Mouse (Mus musculus) limb, embryonic 14.5 days (tissue): Measurements from ENCODE around the gene Gm5617. TPM values are rescaled to one million over a fixed set of nuclear protein-coding genes. Genes with fewer than 3 reads are reported as not detected.
"Not testable (repeated sequence)": the region's sequence is repeated elsewhere in the genome, so short reads cannot be mapped to it uniquely, and the experiment has no call there.

Experiments used
- ATAC-seq: fragments of 200-750 bp; cut with Nextera tagmentation; 2 replicates; pipeline ENCODE4 v1.8.0; 2017; ENCODE audit warnings: low read depth, moderate number of reproducible peaks, moderate TSS enrichment; ENCODE audit not compliant: low FRiP score
- DNase-seq: peaks from one replicate; pipeline ENCODE4 v3.0.0-alpha.2; 2015; ENCODE audit warnings: low spot score
- H3K27ac ChIP-seq: fragments of 300-500 bp; sonication (generic); replicated peaks from 2 replicates; pipeline ENCODE4 v1.5.1; 2014; ENCODE audit warnings: low read depth, mild to moderate bottlenecking, low read length, moderate library complexity, mixed read lengths
- H3K27me3 ChIP-seq: fragments of 300-500 bp; sonication (generic); 2 replicates; pipeline ENCODE4 v1.6.1; 2014; ENCODE audit warnings: low read length, mixed read lengths; ENCODE audit not compliant: control insufficient read depth, insufficient read depth
- H3K36me3 ChIP-seq: fragments of 300-500 bp; sonication (generic); 2 replicates; pipeline ENCODE4 v1.6.1; 2014; ENCODE audit warnings: mild to moderate bottlenecking, low read length, moderate library complexity, mixed read lengths; ENCODE audit not compliant: control insufficient read depth, insufficient read depth
- H3K4me1 ChIP-seq: fragments of 300-500 bp; sonication (generic); 2 replicates; pipeline ENCODE4 v1.6.1; 2014; ENCODE audit warnings: antibody characterized with exemption, low read length, mixed read lengths; ENCODE audit not compliant: control insufficient read depth, insufficient read depth
- H3K4me2 ChIP-seq: fragments of 300-500 bp; sonication (generic); replicated peaks from 2 replicates; pipeline ENCODE4 v1.6.1; 2014; ENCODE audit warnings: low read depth, mild to moderate bottlenecking, low read length, moderate library complexity; ENCODE audit not compliant: severe bottlenecking
- H3K4me3 ChIP-seq: fragments of 300-500 bp; sonication (generic); replicated peaks from 2 replicates; pipeline ENCODE4 v1.5.1; 2014; ENCODE audit warnings: low read length
- H3K9ac ChIP-seq: fragments of 300-500 bp; sonication (generic); 2 replicates; pipeline ENCODE4 v1.6.1; 2014; ENCODE audit warnings: mild to moderate bottlenecking, low read depth, low read length, moderate library complexity; ENCODE audit not compliant: severe bottlenecking
- H3K9me3 ChIP-seq: fragments of 300-500 bp; sonication (generic); 2 replicates; pipeline ENCODE4 v1.6.1; 2016; ENCODE audit warnings: low read length; ENCODE audit not compliant: control insufficient read depth
- POLR2A ChIP-seq: fragments of 200-500 bp; IDR thresholded peaks from 2 replicates; pipeline ENCODE4 v1.8.0; 2012; ENCODE audit warnings: inconsistent platforms, mild to moderate bottlenecking, moderate library complexity, borderline replicate concordance; ENCODE audit not compliant: insufficient read depth, insufficient read length; ENCODE audit errors: extremely low read depth
- WGBS: fragments of 180-500 bp; shearing (Covaris S2); extraction: QIAGEN DNeasy Blood & Tissue Kit; methylation state at CpG from one replicate; pipeline ENCODE4 v1.1.7; 2014; 5-methylcytosine and 5-hydroxymethylcytosine counted together
- polyA plus RNA-seq, 2 experiments: library from polyadenylated mRNA; depleted of rRNA in 1 of 2; stranded (reverse) in 1 of 2; unstranded in 1 of 2; fragments of >200 nt; fragmentation: Nextera tagmentation in 1 of 2; extraction: Ambion mirVana in 1 of 2; gene quantifications; 2 replicates each; pipeline versions ENCODE4 v1.2.1 to v1.2.3; 2012 to 2014

Gm5617 gene
- polyA plus RNA-seq, 2 experiments: 21.6 to 39.8 TPM

- H3K36me3 ChIP-seq: no peaks in the 10 kb centered on the region
- no peak for TF ChIP-seq POLR2A
- no peak overlapping the region for H3K9ac ChIP-seq
- ATAC-seq (no peak), DNase-seq (no peak)
- 83% methylated on average over 5 of the region's 5 CpGs for WGBS
- no peak overlapping the region for H3K4me3 ChIP-seq
- no peaks in the 10 kb centered on the region for H3K27me3 ChIP-seq
- H3K4me1 ChIP-seq: no peaks in the 10 kb centered on the region
- no peak overlapping the region for H3K27ac ChIP-seq
- no peak overlapping the region for H3K4me2 ChIP-seq
- no peaks in the 10 kb centered on the region for H3K9me3 ChIP-seq
Measured at GRCm38 (mm10) chr9:48459391-48459790, 35.9 kb upstream of the Gm5617 start.

- 89% methylated on average over 8 of the region's 8 CpGs for WGBS
- no peaks in the 10 kb centered on the region for H3K36me3 ChIP-seq
- no peak for ATAC-seq
- no peak overlapping the region for H3K27ac ChIP-seq
- peaks cover 4% of the 10 kb centered on the region for H3K9me3 ChIP-seq
- TF ChIP-seq POLR2A: no peak
- DNase-seq: no peak
- H3K27me3 ChIP-seq: no peaks in the 10 kb centered on the region
- H3K4me3 ChIP-seq: no peak overlapping the region
- H3K4me2 ChIP-seq: no peak overlapping the region
- H3K9ac ChIP-seq: no peak overlapping the region
- H3K4me1 ChIP-seq: no peaks in the 10 kb centered on the region
Measured at GRCm38 (mm10) chr9:48460720-48461119, 34.5 kb upstream of the Gm5617 start.

GRCm38 (mm10) chr9:48461545-48461944 is 33.7 kb upstream of the Gm5617 start:
- H3K9me3 ChIP-seq: peaks cover 4% of the 10 kb centered on the region
- WGBS: 93% methylated on average over 3 of the region's 3 CpGs
- ATAC-seq (no peak), DNase-seq (no peak)
- H3K4me2 ChIP-seq: no peak overlapping the region
- no peak overlapping the region for H3K27ac ChIP-seq
- no peak for TF ChIP-seq POLR2A
- H3K4me3 ChIP-seq: no peak overlapping the region
- H3K4me1 ChIP-seq: no peaks in the 10 kb centered on the region
- no peak overlapping the region for H3K9ac ChIP-seq
- no peaks in the 10 kb centered on the region for H3K27me3 ChIP-seq
- H3K36me3 ChIP-seq: 0 out of 2 replicates have a peak, but pooled peaks cover 3% of the 10 kb centered on the region

- no peak overlapping the region for H3K9ac ChIP-seq
- no peaks in the 10 kb centered on the region for H3K4me1 ChIP-seq
- 97% methylated on average over 3 of the region's 3 CpGs for WGBS
- H3K36me3 ChIP-seq: peaks cover 31% of the 10 kb centered on the region
- H3K27ac ChIP-seq: no peak overlapping the region
- H3K9me3 ChIP-seq: peaks cover 4% of the 10 kb centered on the region
- DNase-seq (no peak), ATAC-seq (no peak)
- no peak overlapping the region for H3K4me2 ChIP-seq
- no peak for TF ChIP-seq POLR2A
- no peaks in the 10 kb centered on the region for H3K27me3 ChIP-seq
- H3K4me3 ChIP-seq: no peak overlapping the region
Measured at GRCm38 (mm10) chr9:48465671-48466070, 29.6 kb upstream of the Gm5617 start.

- TF ChIP-seq POLR2A: no peak
- no peak overlapping the region for H3K27ac ChIP-seq
- peaks cover 40% of the 10 kb centered on the region for H3K36me3 ChIP-seq
- no peaks in the 10 kb centered on the region for H3K27me3 ChIP-seq
- peak; percentile 5 for DNase-seq
- 65% methylated on average over 3 of the region's 3 CpGs for WGBS
- H3K4me2 ChIP-seq: no peak overlapping the region
- peaks cover 4% of the 10 kb centered on the region for H3K9me3 ChIP-seq
- no peaks in the 10 kb centered on the region for H3K4me1 ChIP-seq
- no peak overlapping the region for H3K9ac ChIP-seq
- ATAC-seq: no peak
- no peak overlapping the region for H3K4me3 ChIP-seq
Measured at GRCm38 (mm10) chr9:48466804-48467203, 28.4 kb upstream of the Gm5617 start.

- not testable (repeated sequence) for H3K4me3 ChIP-seq, DNase-seq, H3K27me3 ChIP-seq, H3K4me1 ChIP-seq, H3K9me3 ChIP-seq, H3K4me2 ChIP-seq, H3K9ac ChIP-seq, H3K27ac ChIP-seq, ATAC-seq
- peaks cover 40% of the 10 kb centered on the region for H3K36me3 ChIP-seq
- 98% methylated on average over 5 of the region's 5 CpGs for WGBS
Measured at GRCm38 (mm10) chr9:48467471-48467870, 27.8 kb upstream of the Gm5617 start.
